Mouse (Mus musculus) fibroblast of lung, adult 2 months (primary cell): Measurements from ENCODE around the gene Hsp90ab1.

Source experiments
- DNase-seq: peaks from one replicate; pipeline ENCODE4 v3.0.0-alpha.2; 2011; ENCODE audit warnings: low read depth

Gene Hsp90ab1

DNA sequence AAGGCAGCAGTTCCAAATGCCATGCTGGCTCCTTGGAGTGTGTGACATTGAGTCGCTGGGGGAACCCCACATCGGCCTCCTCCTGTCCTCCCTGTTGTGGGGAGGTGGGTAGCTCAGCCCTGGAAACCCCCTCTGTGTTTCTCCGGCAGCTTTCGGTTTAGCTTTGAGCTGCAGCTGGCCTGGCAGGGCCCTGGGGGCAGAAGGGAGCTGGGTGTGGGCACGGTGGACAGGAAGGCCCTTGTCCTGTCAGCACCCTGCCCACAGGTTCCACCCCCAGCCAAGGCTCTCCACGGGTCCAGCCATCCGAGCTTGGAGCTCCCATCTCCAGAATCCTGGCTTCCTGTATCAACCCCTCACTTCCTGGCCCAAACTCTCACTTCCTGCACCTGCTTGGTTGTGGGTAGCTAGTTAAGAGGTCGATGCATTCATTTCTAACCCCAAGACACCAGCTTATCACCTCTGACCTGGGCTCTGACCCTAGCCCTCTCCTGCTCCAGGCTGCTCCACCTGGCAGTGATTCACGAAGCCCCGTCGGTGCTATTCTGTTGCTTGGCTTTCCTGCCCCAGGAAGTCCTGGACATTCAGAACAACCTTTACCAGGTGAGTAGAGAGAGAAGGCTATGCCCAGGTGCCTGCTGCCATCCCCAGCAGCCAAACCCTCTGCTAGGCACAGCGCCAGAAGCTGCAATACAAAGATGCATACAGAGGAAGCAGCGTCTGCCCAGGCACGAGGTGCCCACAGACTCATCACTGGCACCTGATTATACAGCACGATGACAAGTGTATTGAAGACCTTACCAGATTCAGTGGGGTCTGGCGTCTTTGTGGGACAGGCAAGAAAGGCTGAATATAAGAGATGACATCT, 14.8 kb downstream of the Hsp90ab1 start:
- DNase-seq = no peak

DNA sequence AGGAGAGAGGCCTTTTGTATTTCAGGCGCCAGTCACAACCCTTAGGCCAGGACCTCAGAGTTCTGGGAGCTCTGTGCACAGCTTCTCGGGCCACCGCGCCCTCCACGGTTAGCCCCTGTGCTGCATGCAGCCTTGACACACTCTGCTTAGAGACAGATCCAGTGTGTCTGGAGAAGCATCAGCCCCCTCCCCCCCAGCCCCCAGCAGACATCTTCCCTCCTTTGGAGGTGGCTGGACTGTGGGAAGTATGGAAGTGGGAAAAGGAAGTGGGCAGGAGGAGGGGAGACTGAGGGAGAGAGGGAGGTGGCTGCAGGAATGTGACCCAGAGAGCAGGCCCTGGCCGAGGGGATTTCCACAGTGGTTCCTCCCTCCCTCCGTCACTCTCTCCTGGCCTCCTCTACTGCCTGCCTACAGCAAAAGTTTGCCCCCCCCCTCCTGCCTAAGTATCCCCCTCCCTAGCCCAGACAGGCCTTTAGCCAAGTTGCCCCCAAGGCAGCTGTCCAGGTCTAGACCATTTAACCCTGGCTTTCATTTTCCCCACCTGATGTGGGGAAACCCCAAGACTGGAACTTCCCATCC, 15.7 kb downstream of the Hsp90ab1 start:
- DNase-seq = no peak

DNA sequence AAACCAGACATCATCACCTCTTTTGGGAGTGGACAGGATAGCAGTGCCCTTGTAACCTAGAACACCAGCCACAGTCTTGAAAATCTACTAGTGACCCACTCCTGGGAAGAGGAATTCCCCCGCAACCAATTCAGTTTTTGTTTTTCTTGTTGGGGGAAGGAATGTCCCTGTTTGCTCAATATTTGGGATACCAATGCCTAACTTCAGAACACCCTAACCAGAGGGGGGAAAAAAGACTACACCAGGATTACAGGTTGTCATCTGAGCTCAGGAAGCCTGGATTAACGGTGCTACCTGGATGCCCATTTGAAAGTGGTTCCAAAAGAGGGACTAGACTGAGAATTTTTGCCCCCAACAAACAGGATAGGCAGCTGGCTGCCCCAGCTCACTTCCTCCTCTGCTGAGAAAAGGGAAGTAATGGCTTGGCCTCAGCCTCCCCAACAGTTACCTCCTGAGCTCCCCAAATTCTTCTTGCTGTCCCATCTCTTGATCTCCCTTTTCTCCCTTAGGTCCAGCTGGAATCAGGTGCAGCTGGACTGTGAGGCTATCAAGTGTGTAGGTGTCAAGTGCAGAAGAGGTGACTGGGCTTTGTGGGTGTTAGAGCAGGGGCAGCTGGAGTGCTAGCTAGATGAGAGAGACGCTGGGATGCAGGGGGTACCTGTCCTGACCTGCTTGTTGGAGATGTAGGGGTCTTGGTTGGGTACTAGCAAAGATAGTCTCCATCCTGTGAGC, 16.4 kb downstream of the Hsp90ab1 start:
- DNase-seq = no peak

DNA sequence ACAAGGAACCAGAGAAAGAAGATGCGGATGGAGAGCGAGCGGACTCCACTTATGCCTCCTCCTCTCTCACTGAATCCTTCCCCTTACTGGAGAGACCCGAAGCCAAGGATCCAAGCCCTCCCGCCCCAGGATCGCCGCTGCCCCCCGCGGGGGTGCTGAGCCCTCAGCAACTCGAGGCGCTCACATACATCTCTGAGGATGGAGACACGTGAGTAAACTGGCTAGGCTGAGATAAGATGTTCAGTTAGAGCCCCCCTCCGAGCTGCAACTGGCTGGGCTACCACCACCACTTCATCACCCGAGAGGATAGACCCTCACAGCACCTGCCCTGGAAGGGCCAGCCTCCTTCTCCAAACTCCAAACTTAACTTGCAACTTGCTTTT, 17.0 kb downstream of the Hsp90ab1 start:
- DNase-seq = no peak

DNA sequence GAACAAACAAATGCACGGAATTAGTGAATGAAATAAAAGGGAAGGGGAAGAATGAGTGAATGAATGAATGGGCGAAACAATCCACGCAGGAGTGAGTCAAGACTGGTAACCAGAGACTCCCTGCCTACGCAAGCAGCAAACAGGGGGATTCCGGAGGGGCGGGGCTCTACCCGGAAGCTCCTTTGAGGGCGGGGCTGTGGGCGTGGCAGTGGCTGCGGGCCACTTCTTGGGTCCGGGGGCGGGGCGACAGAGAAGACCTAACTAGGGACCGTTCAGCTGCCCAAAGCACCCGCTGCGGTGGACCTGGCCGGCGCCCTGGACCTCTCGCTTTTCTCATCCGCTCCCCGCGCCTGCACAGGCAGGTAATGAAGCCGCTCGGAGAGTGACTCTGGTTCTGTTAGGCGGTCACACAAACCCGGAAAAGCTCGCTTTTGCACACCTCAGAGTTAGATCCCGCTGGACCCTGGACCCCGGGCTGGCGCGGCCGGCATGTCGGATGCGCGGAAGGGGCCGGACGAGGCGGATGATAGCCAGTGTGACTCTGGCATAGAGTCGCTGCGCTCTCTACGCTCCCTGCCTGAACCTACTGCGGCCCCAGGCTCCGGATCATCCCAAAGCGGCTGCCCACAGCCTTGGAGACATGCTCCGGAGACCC, 17.5 kb downstream of the Hsp90ab1 start, which contains the start of gene Nfkbie:
Nfkbie (plus strand) TSS at position 252 of the 655 bp plus-strand sequence.
- DNase-seq = peak; percentile 74

DNA sequence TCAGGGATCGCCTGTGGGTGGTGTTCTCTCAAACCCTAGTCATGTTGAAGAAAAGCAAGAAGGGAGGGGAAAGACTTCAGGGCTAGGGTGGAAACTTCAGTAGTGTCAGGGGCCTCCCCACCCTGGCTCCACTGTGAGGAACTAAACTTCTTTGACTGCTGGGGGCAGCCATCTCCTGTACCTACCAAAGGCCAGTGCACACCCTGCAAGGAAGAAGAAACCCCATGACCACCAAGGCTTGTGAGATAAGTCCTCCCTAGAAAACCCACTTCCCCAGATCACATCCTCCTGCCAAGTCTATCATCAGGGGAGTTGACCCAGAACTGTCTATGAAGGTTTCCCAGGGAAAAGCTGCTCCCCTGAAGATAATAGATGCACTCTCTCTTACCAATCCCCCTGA, 18.7 kb downstream of the Hsp90ab1 start:
- no peak for DNase-seq

DNA sequence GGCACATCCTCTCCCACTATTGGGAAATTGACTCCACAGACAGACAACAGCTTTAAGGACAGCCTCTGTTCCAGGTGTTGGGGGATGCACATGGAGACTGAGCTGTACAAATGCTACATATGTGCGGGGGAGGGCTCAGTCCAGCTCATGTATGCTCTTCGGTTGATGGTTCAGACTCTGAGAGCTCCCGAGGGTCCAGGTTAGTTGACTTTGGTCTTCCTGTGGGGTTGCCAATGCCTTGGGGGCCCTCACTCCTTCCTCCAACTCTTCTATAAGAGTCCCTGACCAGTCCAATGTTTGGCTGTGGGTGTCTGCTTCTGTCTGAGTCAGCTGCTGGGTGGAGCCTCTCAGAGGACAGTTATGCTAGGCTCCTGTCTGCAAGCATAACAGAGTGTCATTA, 20.0 kb downstream of the Hsp90ab1 start:
- no peak for DNase-seq

DNA sequence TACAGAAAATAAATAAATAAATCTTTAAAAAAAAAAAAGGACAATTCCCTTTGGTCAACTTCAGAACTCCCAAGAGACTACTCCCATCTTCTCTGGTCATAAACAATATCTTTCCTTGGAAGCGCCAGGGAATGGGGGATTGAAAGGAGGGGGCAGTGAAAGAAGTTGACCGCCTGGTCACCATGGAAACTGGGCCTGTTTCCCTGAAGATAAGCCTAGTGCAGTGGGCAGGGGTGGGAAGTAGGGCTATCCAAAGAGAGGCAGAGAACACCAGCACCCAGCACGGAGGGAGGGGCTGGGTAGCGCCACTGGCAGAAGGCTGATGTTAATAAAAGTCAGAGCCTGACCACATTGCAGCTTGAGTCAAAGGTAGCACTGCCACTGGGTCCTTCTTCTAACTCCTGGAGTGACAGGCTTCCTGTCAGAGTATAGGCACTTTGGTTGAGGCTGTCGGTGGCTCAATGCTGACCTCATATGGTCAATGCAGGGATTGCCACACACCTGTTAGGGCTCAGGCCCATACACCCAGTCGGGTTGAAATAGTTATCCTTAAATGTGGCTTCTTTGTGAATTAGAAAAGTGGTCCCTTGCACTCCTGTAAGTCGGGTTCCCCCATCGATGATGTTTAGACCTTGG, 21.1 kb downstream of the Hsp90ab1 start:
- DNase-seq = peak; percentile 32

DNA sequence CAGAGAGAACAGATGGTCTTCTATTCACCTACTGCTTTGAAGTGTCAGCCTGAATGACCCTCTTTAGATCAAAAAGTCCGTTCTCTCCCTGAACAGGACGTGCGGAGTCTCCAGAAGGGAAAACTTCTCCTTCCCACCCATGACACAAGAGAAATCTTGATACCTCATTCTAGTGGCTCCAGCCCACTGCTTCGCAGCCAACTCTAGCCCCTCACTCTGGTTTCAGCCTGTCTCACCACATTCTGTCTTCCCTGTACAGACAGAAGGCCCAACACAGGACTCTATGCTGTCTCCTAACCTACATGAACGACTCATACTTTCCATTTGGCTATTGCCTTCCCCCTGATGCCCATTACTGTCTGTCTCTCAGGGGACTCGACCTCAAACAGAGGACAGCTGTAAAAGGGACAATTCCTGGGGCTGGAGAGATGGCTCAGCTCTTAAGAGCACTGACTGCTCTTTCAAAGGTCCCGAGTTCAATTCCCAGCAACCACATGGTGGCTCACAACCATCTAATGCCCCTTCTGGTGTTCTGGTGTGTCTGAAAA, 21.7 kb downstream of the Hsp90ab1 start:
- no peak for DNase-seq

DNA sequence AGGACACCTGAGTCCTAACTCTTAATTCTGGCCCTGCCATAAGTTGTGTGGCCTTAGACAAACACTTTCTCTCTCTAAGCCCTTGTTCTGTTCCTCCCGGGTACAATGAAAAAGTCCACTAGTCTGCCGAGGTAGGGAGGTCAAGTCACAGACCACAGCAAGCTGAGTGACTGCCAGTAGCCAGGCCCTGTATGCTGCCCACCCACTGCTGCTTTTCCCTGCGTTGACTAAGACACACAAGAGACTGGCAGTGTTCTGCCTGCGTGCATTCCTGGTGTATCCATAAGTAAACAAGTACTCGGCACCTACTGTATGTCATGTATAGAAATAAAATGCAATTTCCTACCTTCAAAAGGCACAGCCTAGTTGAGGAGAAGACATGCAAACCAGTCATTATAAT, 22.8 kb downstream of the Hsp90ab1 start:
- no peak for DNase-seq

DNA sequence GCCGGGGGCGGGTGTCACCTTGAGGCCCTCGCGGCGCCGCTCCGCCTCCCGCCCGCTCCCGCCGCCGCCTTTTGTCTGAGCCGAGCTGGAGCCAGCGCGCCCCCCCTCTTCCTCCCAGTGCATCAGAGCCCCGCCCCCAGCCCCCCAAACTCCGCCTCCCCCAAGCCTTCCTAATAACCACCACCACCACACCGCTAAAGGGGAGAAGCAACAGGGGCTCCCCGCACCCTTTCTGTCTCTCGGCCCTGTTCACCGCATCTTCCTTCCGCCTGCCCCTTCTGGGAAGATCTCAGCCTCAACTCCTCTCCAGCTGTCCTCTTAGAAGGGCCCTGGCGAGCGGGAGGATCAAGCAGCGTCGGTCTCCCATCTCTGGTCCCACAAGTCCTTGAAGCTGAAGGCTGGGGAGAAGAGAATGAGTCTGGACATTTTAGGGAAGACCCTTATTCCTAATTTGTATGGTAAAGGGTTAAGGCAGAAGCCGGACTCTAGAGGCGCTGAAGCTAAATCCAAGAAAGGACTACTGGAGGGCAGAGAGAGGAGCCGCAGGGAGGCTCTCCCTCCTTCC, 23.4 kb downstream of the Hsp90ab1 start, which contains the start of gene Tmem151b:
Tmem151b (minus strand) TSS at position 61 of the 565 bp plus-strand sequence.
- DNase-seq = no peak

DNA sequence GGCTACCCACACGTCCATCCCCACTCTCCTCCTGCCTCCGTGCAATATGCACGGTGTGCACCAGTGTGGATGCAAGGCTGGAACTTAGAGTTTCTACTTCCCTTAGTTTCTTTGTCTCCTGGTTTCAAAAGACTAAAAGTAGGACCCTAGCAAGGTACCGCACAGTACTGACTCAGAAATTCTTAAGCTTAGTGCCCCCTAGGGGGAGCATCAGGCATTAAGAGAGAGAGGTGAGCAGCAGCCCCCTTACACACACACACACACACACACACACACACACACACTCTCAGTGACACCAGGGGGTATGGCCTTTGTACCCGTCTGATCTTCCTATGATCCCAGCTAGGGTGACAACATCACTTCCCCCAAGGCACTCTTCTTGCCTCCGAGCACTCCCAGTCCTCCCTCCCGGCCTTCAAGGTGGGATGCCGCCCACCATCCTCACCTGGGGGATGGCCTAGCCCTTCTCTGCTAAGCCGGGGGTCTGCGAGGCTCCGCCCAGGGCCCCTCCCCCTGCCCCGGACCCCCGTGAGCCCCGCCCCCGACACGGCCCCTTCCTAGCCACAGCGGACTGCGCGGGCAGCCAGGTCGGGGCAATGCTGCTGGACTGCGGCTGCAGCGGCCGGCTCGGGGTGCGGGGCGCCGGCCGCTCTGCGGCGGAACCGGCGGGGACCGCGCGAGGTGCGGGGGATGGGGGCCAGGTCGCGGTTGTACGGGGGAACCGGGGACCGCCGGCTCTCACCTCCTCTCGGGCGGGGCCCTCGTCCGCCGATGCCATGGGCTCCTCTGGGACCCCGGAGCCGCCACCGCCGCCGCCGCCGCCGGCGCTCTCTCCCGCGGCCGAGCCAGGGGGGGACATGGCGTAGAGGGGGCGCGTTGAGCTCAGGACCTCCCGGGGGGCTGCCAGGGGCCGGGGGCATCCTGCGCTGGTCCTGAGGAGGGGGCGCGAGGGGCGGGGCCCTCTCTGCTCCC, 24.2 kb downstream of the Hsp90ab1 start:
- DNase-seq = no peak

DNA sequence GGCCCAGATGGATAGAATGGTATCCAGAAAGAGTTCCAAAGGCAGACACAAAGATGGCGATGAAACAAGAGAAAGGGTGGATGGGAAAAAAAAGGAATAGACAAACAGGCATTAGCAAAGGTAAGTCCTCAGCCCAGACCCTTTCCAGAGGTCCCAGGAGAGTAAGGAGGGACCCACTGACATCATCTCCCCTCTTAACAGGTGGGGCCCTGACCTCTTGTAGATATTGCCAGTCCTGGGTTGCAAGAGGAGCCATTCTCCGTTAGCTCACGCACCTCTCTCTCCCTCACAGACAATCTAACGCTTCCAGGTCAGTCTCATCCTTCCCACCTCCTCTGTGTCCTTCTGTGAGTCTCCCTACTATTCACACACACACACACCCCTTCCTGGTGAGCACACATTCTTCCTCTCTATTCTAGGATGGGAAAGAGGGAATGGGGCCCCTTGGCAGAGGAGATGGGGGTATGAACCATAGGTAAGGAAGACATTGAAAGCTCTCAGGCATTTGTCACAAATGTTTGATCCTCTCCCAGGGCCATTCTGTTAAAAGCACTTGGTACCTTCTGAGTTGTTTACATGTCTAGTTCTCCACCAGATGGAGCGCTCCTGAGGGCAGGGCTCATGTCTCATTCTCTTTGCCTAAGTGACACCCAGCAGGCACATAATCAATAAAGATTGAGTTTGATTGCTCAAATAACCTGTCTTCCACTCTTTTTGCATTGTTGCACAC, 25.4 kb downstream of the Hsp90ab1 start:
- DNase-seq = no peak

DNA sequence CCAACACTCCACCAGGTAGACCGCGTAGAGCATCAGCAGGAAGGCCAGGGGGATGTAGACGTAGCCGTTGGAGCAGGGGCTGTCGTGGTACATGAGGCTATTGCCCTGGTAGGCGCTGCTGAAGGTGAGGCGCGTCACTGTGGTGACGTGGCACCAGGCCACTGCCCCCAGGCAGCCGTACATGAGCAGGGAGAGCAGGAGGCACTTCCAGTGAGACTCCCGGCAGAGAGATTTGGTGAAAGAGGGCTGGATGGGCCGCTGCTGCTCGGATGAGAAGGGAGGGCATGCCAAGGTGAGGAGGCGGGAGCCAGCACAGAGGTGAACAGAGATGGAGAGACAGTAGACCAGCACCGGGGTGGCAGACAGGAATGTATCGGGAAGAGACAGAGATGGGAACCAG, 26.1 kb downstream of the Hsp90ab1 start:
- no peak for DNase-seq

DNA sequence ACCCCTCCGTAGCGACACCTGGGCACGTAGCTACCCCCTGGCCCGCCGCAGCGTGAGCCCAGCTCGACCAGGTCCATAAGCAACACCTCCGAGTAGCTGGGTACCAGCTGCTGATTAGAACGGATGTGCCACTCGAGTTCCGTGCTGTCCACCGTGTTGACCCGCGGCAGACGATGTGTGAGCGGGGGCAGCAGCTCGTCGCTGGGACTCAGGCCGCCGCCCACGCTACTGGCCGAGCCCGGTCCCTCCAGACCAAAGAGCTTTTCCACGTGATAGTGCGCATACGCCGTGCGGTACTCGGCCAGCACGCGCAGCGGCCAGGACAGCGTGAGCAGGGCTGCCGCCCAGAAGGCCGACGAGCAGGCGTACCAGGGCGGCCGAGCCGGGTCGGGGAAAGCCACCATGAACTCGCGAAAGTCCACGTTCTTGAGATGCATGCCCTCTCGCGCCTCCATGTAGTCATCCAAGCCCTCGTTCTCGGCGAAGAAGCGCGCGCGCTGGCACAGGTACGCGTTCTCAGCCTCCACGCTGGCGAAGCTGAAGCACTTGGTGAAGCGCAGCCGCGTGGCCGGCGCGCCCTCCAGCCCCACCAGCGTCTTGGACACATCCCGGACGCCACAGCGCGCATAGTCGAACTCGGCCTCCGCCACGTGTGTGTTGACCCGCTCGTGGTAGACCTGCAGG, 27.7 kb downstream of the Hsp90ab1 start:
- DNase-seq = no peak

DNA sequence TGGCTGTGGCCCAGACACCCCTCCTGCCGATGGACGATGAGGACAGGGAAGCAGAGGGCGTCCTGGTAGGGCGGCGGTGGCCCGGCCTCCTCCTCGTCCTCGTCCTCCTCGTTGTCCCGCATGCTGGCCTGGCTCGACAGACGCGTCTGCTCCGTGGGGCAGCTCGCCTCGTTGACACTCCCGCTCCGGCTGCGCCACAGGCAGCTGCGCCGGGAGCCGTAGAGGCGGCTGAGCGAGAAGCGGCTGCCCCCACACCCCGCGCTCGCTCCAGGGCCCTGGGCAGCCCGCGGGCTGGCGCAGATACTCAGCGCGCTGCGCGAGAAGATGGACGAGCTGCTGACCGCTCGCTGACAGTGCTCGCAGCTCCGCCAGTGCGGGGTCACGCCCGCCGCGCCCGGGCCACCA, 28.2 kb downstream of the Hsp90ab1 start:
- DNase-seq = no peak

DNA sequence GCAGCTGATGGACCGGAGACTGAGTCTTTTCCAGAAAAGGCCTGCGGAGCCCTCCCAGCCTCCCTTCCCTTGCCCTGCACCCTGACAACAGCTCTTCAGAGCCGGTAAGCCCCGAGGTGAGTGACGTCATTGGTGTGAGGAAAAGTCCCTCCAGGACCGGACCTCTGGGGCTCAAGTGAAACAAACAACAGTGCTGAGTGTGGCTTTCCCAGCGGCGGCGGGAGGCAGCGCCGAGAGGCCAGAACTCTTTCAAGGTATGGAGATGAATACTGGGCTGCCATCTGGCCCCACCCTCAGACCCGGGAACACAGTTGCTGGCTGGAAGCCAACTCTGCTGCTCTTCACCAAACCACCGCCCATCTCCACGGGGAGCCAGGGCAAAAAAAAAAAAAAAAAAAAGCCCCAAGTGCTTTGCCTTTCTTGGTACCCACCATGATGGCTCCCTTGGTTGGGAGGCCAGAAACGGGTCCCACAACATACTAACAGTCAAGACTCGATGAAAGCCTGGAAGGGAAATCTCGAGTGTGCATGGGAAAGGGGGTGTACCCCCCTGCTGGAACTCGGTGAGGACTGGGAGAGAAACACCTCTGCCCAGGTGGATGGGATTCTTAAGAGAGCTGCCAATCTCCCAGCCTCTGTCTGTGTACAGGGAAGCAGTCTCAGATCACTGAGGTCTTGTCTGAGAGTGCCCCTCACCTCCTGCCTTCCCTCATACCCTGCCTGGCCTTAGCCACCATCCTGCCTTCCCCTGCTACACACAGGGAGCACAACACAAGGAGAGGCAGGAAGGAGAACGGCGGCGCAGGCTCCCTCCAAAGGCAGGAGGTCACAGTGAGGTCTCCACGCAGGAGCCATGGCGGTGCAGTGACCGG, 28.8 kb downstream of the Hsp90ab1 start:
- DNase-seq = no peak

DNA sequence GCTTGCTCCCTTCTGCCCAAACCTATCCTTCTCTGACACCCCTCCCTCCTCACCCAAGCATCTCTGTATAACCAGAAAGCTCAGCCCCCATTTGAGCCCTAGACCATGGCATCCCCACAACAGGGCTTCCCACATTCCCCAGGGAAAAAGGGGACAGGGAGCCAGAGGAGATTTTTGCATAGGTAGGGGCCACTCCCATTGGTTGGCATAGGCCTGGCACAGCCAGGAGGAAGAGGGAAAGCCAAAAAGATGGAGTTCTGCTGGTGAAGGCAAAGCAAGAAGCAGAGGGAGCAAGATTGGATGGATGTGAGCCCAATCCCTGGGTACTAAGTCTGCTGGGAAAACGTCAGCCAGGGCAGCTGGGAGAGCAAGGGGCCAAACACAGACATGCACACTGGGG, 30.0 kb downstream of the Hsp90ab1 start:
- no peak for DNase-seq
